Mouse (Mus musculus) C2C12 (cell line): ENCODE measurements around the gene Ttpal.

Source experiments
- CEBPB ChIP-seq: IDR thresholded peaks from one replicate; pipeline ENCODE4 v1.6.1; 2011; ENCODE audit warnings: low read depth, mild to moderate bottlenecking, control low read depth, moderate library complexity
- CTCF ChIP-seq: IDR thresholded peaks from one replicate; pipeline ENCODE4 v1.5.1; 2011; ENCODE audit not compliant: control insufficient read depth, insufficient read depth, insufficient read length
- FOSL1 ChIP-seq: IDR thresholded peaks from one replicate; pipeline ENCODE4 v1.8.0; 2011; ENCODE audit warnings: mild to moderate bottlenecking, low read length; ENCODE audit not compliant: poor library complexity, insufficient read depth, severe bottlenecking
- MAX ChIP-seq: IDR thresholded peaks from one replicate; pipeline ENCODE4 v1.6.1; 2011; ENCODE audit warnings: mild to moderate bottlenecking, control low read depth
- MYOD1 ChIP-seq: IDR thresholded peaks from one replicate; pipeline ENCODE4 v1.6.1; 2011; ENCODE audit warnings: low read depth; ENCODE audit not compliant: control insufficient read depth, insufficient read length
- MYOG ChIP-seq: IDR thresholded peaks from one replicate; pipeline ENCODE4 v1.6.1; 2011; ENCODE audit not compliant: control insufficient read depth, insufficient read length; ENCODE audit errors: extremely low read depth
- USF1 ChIP-seq: IDR thresholded peaks from one replicate; pipeline ENCODE4 v1.6.1; 2011; ENCODE audit warnings: low read depth, mild to moderate bottlenecking, control low read depth, moderate library complexity

- TF ChIP-seq USF1: no peak
- TF ChIP-seq MAX: no peak
- TF ChIP-seq CTCF: no peak
- TF ChIP-seq MYOG: no peak
- TF ChIP-seq MYOD1: no peak
- TF ChIP-seq FOSL1: no peak
- TF ChIP-seq CEBPB: no peak
Measured at GRCm38 (mm10) chr2:163608008-163608407, 5.9 kb downstream of the Ttpal start.
